Mouse (Mus musculus) erythroblast, embryonic 14.5 days (primary cell): Measurements from ENCODE around the gene Tob2. TPM values are rescaled to one million over a fixed set of nuclear protein-coding genes. Genes with fewer than 3 reads are reported as not detected.

ENCODE experiments used
- H3K27me3 ChIP-seq: 2 replicates; pipeline ENCODE4 v1.6.1; 2012; ENCODE audit warnings: inconsistent platforms; ENCODE audit not compliant: control insufficient read depth
- H3K36me3 ChIP-seq: 2 replicates; pipeline ENCODE4 v1.6.1; 2012; ENCODE audit warnings: mild to moderate bottlenecking, inconsistent platforms; ENCODE audit not compliant: control insufficient read depth
- H3K4me1 ChIP-seq: 2 replicates; pipeline ENCODE4 v1.6.1; 2012; ENCODE audit warnings: inconsistent platforms; ENCODE audit not compliant: control insufficient read depth
- H3K4me3 ChIP-seq: replicated peaks from 2 replicates; pipeline ENCODE3; 2012; ENCODE audit warnings: moderate library complexity, mild to moderate bottlenecking, inconsistent platforms
- H3K9me3 ChIP-seq: 2 replicates; pipeline ENCODE4 v1.6.1; 2012; ENCODE audit warnings: low read length, inconsistent platforms, mixed read lengths; ENCODE audit not compliant: control insufficient read depth
- GATA1 ChIP-seq: IDR thresholded peaks from 2 replicates; pipeline ENCODE4 v1.6.1; 2012; ENCODE audit warnings: low read length, inconsistent platforms, mixed read lengths
- TAL1 ChIP-seq: IDR thresholded peaks from 3 replicates; pipeline ENCODE4 v1.6.1; 2012; ENCODE audit warnings: low read length, inconsistent platforms, mixed read lengths
- polyA plus RNA-seq: library from polyadenylated mRNA; stranded (reverse); fragments of >175 nt; gene quantifications from 2 replicates; pipeline ENCODE4 v1.2.3, GENCODE M21; 2012

Tob2 gene
- polyA plus RNA-seq, 1 experiment = 2.3 TPM

DNA sequence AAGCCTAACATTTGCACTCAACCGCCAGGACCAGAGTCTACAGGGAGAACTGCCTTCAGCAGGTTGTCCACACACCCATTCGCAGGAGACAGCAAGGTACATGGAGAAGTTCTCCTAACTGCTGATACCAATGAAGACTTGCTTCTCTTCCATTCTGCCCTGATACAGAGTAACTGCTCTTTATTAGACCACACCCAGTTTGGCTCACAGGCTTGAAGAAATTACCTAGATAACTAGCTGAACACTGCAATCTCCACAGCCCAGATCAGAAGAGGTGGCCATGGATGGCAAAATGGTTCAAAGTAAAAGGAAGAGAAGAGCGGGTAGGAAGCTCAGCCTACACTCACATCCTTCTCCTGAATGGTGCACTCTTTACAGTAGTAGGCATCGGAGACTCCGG, 11.4 kb upstream of the Tob2 start:
- H3K4me1 ChIP-seq = peaks cover 65% of the 10 kb centered on the region

DNA sequence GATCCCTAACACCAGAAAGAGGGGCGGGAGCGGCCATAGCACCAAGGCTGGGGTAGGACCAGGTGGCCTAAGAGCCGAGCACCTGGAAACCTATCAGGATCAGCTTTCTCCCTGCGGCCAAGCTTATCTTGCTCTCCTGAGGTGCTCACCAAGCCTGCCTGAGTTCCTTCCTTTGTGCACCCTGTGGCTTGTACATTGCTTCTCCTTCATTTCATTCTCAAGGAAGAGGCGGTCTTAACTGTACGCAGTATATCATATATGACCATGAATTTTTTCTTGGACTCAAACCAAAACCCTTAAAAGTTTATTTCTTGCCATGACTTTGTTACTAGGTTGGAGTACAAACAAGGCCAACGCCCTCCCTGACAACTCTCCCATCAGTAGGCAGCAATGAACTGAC, 5.6 kb upstream of the Tob2 start:
- H3K4me3 ChIP-seq = no peak overlapping the region
- H3K36me3 ChIP-seq = peaks cover 63% of the 10 kb centered on the region
- peaks cover 39% of the 10 kb centered on the region for H3K4me1 ChIP-seq
- no peaks in the 10 kb centered on the region for H3K9me3 ChIP-seq
- TF ChIP-seq GATA1 (no peak), TAL1 (no peak)
- peaks cover under 1% of the 10 kb centered on the region; the same call in 1 of the 2 replicates for H3K27me3 ChIP-seq

More for the DNA sequence above, 11.4 kb upstream of the Tob2 start:
- TF ChIP-seq GATA1 (no peak), TAL1 (no peak)
- H3K36me3 ChIP-seq = peaks cover 66% of the 10 kb centered on the region
- no peaks in the 10 kb centered on the region for H3K9me3 ChIP-seq
- peak overlapping the region; percentile 67 for H3K4me3 ChIP-seq
- H3K27me3 ChIP-seq = no peaks in the 10 kb centered on the region

DNA sequence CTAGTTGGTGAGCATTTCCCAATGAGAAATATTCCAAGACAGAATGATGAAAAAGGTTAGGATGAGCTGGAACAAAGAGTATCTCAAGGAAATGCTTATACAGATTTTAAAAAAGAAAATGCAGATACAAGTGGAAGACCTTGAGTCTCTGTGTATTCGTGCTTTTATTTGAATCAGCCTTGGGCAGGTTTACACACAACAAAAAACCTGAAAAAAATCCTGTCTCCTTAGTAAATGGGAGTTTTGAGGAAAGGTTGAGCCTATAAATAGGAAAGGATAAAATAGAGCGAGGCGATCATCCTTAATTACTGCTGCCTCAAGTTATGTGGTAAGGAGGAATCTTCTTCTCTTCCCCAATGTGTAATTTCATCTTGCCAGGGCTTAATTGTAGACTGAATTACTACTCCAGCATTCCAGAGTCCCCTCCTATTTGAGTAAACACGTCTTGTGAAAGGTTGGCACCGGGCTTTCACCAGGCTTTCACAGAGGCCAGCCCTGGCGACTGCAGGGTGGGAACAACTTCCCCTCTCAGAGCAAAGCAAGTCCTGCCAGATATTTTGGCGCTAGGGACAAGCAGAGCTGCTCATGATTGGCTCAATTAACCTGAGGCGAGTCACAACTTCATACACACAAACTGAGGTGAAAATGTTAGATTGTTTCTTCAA, 2.0 kb upstream of the Tob2 start:
- Histone ChIP-seq H3K36me3 (peaks cover 26% of the 10 kb centered on the region), H3K27me3 (peaks cover 7% of the 10 kb centered on the region), H3K4me3 (peak overlapping the region; percentile 97), H3K9me3 (no peaks in the 10 kb centered on the region), H3K4me1 (peaks cover 55% of the 10 kb centered on the region)
- TF ChIP-seq TAL1 = no peak
- no peak for TF ChIP-seq GATA1

DNA sequence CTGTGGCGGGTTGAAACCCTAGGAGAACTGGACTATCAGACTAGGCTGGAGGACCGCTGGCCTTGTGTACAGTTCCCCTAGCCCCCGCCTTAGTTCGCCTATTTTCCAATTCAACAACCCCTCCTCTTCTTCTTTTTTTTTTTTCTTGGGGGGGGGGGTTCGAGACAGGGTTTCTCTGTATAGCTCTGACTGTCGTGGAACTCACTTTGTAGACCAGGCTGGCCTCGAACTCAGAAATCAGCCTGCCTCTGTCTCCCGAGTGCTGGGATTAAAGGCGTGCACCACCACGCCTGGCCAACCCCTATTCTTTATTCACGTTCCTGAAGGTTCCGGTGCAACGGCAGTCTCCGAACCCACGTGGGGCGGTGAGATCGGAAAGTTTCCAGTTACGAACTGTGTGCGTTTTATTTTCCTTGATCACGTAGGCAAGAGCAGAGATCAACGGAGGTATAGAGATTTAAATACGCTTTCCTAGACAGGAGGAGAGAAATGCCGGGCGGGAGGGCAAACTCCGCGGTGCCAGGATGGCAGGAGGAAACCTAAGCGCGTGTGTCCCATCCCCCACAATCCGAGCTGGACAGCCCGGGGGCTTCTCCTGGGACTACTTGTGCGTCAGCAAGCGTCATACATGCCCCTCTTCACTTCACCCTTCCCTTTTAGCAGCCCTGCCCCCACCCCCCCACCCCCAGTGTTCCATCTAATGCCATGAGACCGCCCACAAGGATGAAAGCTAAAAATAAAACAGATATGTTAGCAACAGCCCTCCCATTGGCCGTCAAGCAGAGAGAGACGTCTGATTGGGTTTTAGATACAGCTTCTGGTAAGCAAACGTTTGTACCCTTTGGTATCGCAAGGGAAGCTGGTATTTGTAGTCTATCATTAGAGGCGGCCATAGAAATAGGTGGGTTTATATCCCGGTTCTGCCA, 997 bp upstream of the Tob2 start:
- Histone ChIP-seq H3K4me1 (peaks cover 63% of the 10 kb centered on the region), H3K36me3 (peaks cover 21% of the 10 kb centered on the region), H3K27me3 (peaks cover 7% of the 10 kb centered on the region), H3K4me3 (peak overlapping the region; percentile 97), H3K9me3 (no peaks in the 10 kb centered on the region)
- no peak for TF ChIP-seq GATA1
- TF ChIP-seq TAL1 = no peak

DNA sequence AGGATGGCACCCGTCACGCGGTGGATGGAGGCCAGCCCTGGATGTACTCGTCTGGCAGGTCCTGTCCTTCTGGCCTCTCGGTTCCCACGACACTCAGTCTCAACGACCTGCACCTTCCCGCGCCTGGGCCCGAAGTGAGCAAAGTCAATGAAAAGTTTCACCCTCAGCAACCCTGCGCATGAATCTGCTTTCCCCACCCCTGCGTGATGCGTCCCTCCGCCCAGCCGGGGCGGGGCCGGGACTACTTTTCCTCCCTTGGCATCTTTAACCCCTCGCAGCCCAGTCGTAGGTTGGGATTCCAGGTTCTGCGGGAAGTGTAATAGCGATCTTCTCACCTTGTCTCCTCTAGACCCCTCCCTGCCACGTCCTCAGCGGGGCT, 469 bp downstream of the Tob2 start:
- TF ChIP-seq TAL1 = no peak
- no peak for TF ChIP-seq GATA1
- Histone ChIP-seq H3K4me1 (peaks cover 59% of the 10 kb centered on the region), H3K36me3 (peaks cover 18% of the 10 kb centered on the region), H3K4me3 (peak overlapping the region; percentile 97), H3K27me3 (peaks cover 7% of the 10 kb centered on the region), H3K9me3 (no peaks in the 10 kb centered on the region)

DNA sequence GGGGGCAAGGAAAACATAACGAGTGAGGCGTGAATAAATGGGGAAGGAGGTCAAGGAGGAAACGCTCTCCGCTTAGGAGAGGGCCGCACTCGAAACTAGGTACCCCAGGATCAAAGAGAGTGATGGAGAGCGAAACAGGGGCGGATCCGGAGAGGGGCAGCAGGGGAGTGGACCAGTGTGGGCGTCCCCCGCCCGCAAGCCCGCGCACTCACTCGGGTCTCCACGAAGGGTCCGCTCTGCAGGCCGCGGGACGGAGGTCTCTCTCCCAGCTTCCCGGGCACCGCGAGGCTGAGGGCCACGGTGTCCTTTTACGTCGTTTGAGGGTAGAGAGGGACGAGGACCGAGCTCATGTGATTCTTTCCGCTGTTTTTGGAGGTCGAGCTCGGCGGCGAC, 876 bp downstream of the Tob2 start:
- peaks cover 59% of the 10 kb centered on the region for H3K4me1 ChIP-seq
- H3K27me3 ChIP-seq = peaks cover 7% of the 10 kb centered on the region
- H3K4me3 ChIP-seq = peak overlapping the region; percentile 97
- no peak for TF ChIP-seq TAL1
- TF ChIP-seq GATA1 = no peak
- no peaks in the 10 kb centered on the region for H3K9me3 ChIP-seq
- peaks cover 20% of the 10 kb centered on the region for H3K36me3 ChIP-seq

DNA sequence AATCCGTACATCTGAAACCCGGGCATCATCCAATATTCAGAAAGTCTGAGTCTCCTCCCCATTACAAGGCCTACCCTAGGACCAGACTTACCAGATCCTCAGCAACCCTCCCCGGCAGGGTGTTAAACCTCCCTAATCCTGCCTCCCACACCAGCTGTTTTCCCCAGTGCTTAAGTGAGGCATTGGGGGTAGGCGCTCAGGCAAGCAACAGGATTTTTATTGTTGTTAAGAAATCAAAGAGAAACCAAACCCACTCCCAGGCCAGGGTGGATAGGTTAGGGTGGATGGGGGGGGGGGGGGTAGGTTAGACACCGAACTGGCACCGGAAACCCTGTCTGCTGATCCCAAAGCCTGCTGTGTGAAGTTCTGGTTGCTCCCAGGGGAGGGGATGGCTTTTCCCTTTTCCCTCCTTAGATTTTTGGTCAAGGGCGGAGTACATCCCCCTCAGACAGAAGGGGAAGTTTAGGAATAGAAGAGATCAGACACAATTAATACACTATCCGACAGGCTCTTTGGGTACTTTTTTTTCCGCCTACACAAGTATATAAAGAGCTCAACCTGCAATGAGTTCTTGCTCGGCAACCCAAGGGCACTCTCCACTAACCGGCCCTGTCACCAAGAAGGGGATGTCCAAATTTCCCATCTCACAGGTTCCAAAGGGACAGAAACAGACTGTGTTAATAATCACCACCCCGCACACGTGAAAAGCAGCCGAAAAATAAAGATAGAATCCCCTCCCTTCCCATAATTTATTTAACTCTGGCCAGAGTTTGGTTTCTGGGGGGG, 1.5 kb downstream of the Tob2 start:
- TF ChIP-seq GATA1 (no peak), TAL1 (no peak)
- peaks cover 7% of the 10 kb centered on the region for H3K27me3 ChIP-seq
- H3K4me1 ChIP-seq = peaks cover 61% of the 10 kb centered on the region
- peaks cover 24% of the 10 kb centered on the region for H3K36me3 ChIP-seq
- no peaks in the 10 kb centered on the region for H3K9me3 ChIP-seq
- H3K4me3 ChIP-seq = peak overlapping the region; percentile 97

DNA sequence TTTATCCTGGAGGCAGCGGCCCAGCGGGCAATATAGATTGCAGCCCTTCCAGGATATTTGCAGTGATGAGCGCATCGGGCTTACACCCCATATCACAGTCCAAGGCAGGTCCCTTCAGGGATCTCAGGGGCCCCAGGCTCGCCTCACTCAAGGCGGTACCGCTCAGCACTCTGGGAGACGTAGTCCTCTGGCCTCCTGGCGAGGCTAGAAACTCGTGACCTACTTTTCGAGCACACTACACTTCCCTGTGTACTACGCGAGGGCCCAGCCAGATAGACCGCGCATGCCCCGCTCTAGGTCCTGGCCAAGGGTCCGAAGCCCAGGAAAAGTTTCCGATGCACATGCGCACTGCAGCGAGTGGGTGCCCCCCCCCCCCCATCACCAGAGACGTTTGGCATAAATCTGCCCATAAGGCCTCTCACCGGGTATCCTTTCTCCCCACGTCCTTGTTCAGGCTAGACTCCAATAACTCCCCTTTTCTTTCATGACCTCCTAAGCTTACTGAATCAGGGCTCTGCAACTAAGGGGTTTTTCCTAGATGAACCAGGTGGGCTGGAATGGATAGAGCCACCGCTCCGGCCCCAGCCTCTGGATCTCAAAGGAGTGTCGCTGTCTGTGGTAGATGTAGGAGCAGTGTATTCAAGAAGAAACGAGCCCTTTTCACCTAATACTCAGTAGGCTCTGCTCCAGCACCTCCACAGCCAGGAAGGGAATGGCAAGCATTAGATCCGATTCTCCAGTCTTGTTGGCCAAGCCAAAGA, 2.4 kb downstream of the Tob2 start:
- no peak for TF ChIP-seq TAL1
- no peak for TF ChIP-seq GATA1
- Histone ChIP-seq H3K4me3 (peak overlapping the region; percentile 97), H3K36me3 (peaks cover 33% of the 10 kb centered on the region), H3K9me3 (no peaks in the 10 kb centered on the region), H3K27me3 (peaks cover 7% of the 10 kb centered on the region), H3K4me1 (peaks cover 61% of the 10 kb centered on the region)
